Comparison of ENCODE assay signal across 20 mouse cellular contexts in the genomic region with DNA sequence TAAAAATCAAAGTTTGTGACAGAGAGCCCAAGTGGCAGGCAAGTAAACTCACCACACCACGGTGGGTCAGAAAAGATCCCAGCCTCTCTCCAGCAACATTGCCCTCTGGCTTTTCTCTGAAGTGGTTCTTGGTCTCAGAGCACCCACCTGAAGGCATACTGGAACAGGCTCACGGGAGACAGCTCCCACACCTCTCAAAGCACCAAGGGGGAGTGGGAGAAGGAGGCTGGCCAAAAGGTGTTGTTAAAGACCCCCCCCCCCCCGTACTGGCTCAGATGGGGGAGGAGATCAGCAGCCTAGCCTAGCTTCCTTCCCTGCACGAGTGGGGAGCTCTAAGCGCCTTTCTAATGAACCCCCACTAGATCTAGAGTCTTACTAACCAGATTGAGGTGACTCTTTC. TPM values are rescaled to one million over a fixed set of nuclear protein-coding genes. Genes with fewer than 3 reads are reported as not detected.
"Had no signal": no experiment of that assay in that cellular context is flagged by ENCODE, and none has a peak within 500 bp of the region (broad histone marks: within the 10 kb centered on the region; RNA-seq: fewer than 3 reads in every experiment).

No protein-coding gene starts in this region.

- H3K9me3 ChIP-seq: kidney, embryonic 15.5 days; limb, embryonic 15.5 days; liver, embryonic 12.5 days; midbrain, embryonic 13.5 days; neural tube, embryonic 15.5 days had no signal

- H3K9ac ChIP-seq: kidney, embryonic 15.5 days; limb, embryonic 15.5 days; liver, embryonic 12.5 days; lung, embryonic 14.5 days; midbrain, embryonic 13.5 days; neural tube, embryonic 15.5 days had no signal

- DNase-seq: kidney, postnatal 25 days; layer of hippocampus, postnatal 36 days; lung, embryonic 14.5 days; lung, postnatal 14 days; right cerebral cortex, adult 18-20 months; right cerebral cortex, postnatal 25 days; thymus, postnatal 36 days had no signal

- ATAC-seq: liver, embryonic 12.5 days; midbrain, embryonic 13.5 days had no signal

- H3K4me3 ChIP-seq: kidney, embryonic 15.5 days; limb, embryonic 15.5 days; liver, embryonic 12.5 days; midbrain, embryonic 13.5 days; myocyte; neural tube, embryonic 15.5 days had no signal

- H3K27ac ChIP-seq: kidney, embryonic 15.5 days; limb, embryonic 15.5 days; liver, embryonic 12.5 days; midbrain, embryonic 13.5 days; neural tube, embryonic 15.5 days had no signal

- H3K36me3 ChIP-seq: kidney, embryonic 15.5 days; limb, embryonic 15.5 days; liver, embryonic 12.5 days; midbrain, embryonic 13.5 days; neural tube, embryonic 15.5 days had no signal

- H3K4me2 ChIP-seq: kidney, embryonic 15.5 days; limb, embryonic 15.5 days; liver, embryonic 12.5 days; lung, embryonic 14.5 days; midbrain, embryonic 13.5 days; neural tube, embryonic 15.5 days had no signal

RNA-seq across cellular contexts. Expression of a gene that starts 3.0 kb away (rescaled TPM):
- total RNA-seq: layer of hippocampus, postnatal 36 days; left cerebral cortex, adult 8-10 months; left cerebral cortex, postnatal 25 days; megakaryocyte-erythroid progenitor cell, adult 5-6 weeks had no signal
- polyA plus RNA-seq: kidney, embryonic 15.5 days; limb, embryonic 11.5 days; limb, embryonic 15.5 days; liver, embryonic 16.5 days; midbrain, embryonic 13.5 days; neural tube, embryonic 11.5 days; neural tube, embryonic 15.5 days; thymus, postnatal 0 days had no signal
